Mouse (Mus musculus) kidney, postnatal 0 days (tissue): ENCODE data around the gene Alg5. TPM values are rescaled to one million over a fixed set of nuclear protein-coding genes. Genes with fewer than 3 reads are reported as not detected.

Experiments used
- ATAC-seq: fragments of 200-750 bp; cut with Nextera tagmentation; replicated peaks from 2 replicates; pipeline ENCODE4 v1.8.0; 2017; ENCODE audit warnings: low read depth, moderate number of reproducible peaks, moderate TSS enrichment, moderate library complexity; ENCODE audit not compliant: low FRiP score
- DNase-seq: peaks from one replicate; pipeline ENCODE4 v3.0.0-alpha.2; 2016; ENCODE audit warnings: low spot score
- H3K27ac ChIP-seq: fragments of 300-500 bp; sonication (generic); 2 replicates; pipeline ENCODE4 v1.5.1; 2014; ENCODE audit warnings: mild to moderate bottlenecking
- H3K27me3 ChIP-seq: fragments of 300-500 bp; sonication (generic); 2 replicates; pipeline ENCODE4 v1.6.1; 2014; ENCODE audit warnings: low read length, mixed read lengths; ENCODE audit not compliant: insufficient read depth
- H3K36me3 ChIP-seq: fragments of 300-500 bp; sonication (generic); 2 replicates; pipeline ENCODE4 v1.6.1; 2014; ENCODE audit warnings: low read length, mixed read lengths; ENCODE audit not compliant: insufficient read depth
- H3K4me1 ChIP-seq: fragments of 300-500 bp; sonication (generic); replicated peaks from 2 replicates; pipeline ENCODE4 v1.6.1; 2014; ENCODE audit warnings: antibody characterized with exemption, low read length, mixed read lengths; ENCODE audit not compliant: insufficient read depth
- H3K4me2 ChIP-seq: fragments of 300-500 bp; sonication (generic); 2 replicates; pipeline ENCODE4 v1.6.1; 2014; ENCODE audit warnings: mild to moderate bottlenecking, low read length, moderate library complexity, mixed read lengths
- H3K4me3 ChIP-seq: fragments of 300-500 bp; sonication (generic); replicated peaks from 2 replicates; pipeline ENCODE4 v1.5.1; 2014; ENCODE audit warnings: low read depth, low read length
- H3K9ac ChIP-seq: fragments of 300-500 bp; sonication (generic); 2 replicates; pipeline ENCODE4 v1.6.1; 2014; ENCODE audit warnings: low read depth, low read length
- H3K9me3 ChIP-seq: fragments of 300-500 bp; sonication (generic); replicated peaks from 2 replicates; pipeline ENCODE4 v1.6.1; 2016; ENCODE audit warnings: low read length, inconsistent platforms, mixed read lengths
- CTCF ChIP-seq: IDR thresholded peaks from 2 replicates; pipeline ENCODE4 v1.5.1; 2016; ENCODE audit warnings: antibody characterized with exemption, low read depth, mild to moderate bottlenecking, moderate library complexity
- WGBS: fragments of 180-500 bp; shearing (Covaris S2); extraction: QIAGEN DNeasy Blood & Tissue Kit; methylation state at CpG from one replicate; pipeline ENCODE4 v1.1.7; 2014; 5-methylcytosine and 5-hydroxymethylcytosine counted together
- polyA plus RNA-seq: library from polyadenylated mRNA; unstranded; fragments of >200 nt; fragmentation: Nextera tagmentation; extraction: Ambion mirVana; gene quantifications from 2 replicates; pipeline ENCODE4 v1.2.1, GENCODE M21; 2015

The Alg5 gene
- polyA plus RNA-seq, 1 experiment from 2014 or later, result 80.1 TPM

- H3K9me3 ChIP-seq, result no peaks in the 10 kb centered on the region
- no peak overlapping the region for H3K9ac ChIP-seq
- ATAC-seq (no peak), DNase-seq (no peak)
- 77% methylated on average over 14 of the region's 14 CpGs for WGBS
- no peaks in the 10 kb centered on the region for H3K4me1 ChIP-seq
- H3K4me2 ChIP-seq, result no peak overlapping the region
- no peak overlapping the region for H3K27ac ChIP-seq
- no peak overlapping the region for H3K4me3 ChIP-seq
- no peaks in the 10 kb centered on the region for H3K36me3 ChIP-seq
- no peak for TF ChIP-seq CTCF
- H3K27me3 ChIP-seq, result no peaks in the 10 kb centered on the region
These were observed 30.7 kb downstream of the Alg5 start for GRCm38 (mm10) chr3:54766034-54766433.

- ATAC-seq (no peak), DNase-seq (no peak)
- Histone ChIP-seq H3K9ac (no peak overlapping the region), H3K4me2 (no peak overlapping the region), H3K27me3 (no peaks in the 10 kb centered on the region), H3K9me3 (no peaks in the 10 kb centered on the region), H3K4me1 (no peaks in the 10 kb centered on the region), H3K27ac (no peak overlapping the region), H3K36me3 (no peaks in the 10 kb centered on the region), H3K4me3 (no peak overlapping the region)
- 68% methylated on average over 5 of the region's 5 CpGs for WGBS
- no peak for TF ChIP-seq CTCF
These were observed 31.5 kb downstream of the Alg5 start for GRCm38 (mm10) chr3:54766811-54767210.

- no peaks in the 10 kb centered on the region for H3K9me3 ChIP-seq
- 84% methylated on average over 8 of the region's 8 CpGs for WGBS
- H3K4me3 ChIP-seq, result no peak overlapping the region
- H3K36me3 ChIP-seq, result no peaks in the 10 kb centered on the region
- no peak overlapping the region for H3K4me2 ChIP-seq
- no peak for DNase-seq
- no peak overlapping the region for H3K27ac ChIP-seq
- H3K9ac ChIP-seq, result no peak overlapping the region
- ATAC-seq, result no peak
- TF ChIP-seq CTCF, result no peak
- H3K27me3 ChIP-seq, result no peaks in the 10 kb centered on the region
- H3K4me1 ChIP-seq, result no peaks in the 10 kb centered on the region
These were observed 33.3 kb downstream of the Alg5 start for GRCm38 (mm10) chr3:54768592-54768991.

- H3K4me3 ChIP-seq, result no peak overlapping the region
- no peak for ATAC-seq
These were observed 34.3 kb downstream of the Alg5 start for GRCm38 (mm10) chr3:54769349-54770275.

GRCm38 (mm10) chr3:54773613-54774012, 38.3 kb downstream of the Alg5 start:
- H3K27me3 ChIP-seq, result no peaks in the 10 kb centered on the region
- no peak for DNase-seq
- no peaks in the 10 kb centered on the region for H3K9me3 ChIP-seq
- H3K4me2 ChIP-seq, result no peak overlapping the region
- no peak overlapping the region for H3K9ac ChIP-seq
- no peak for ATAC-seq
- 91% methylated on average over 6 of the region's 6 CpGs for WGBS
- no peaks in the 10 kb centered on the region for H3K4me1 ChIP-seq
- no peak overlapping the region for H3K4me3 ChIP-seq
- TF ChIP-seq CTCF, result peak; percentile 17; the same call in 1 of the 2 replicates
- no peak overlapping the region for H3K27ac ChIP-seq
- H3K36me3 ChIP-seq, result no peaks in the 10 kb centered on the region

More at GRCm38 (mm10) chr3:54769349-54770275, 34.3 kb downstream of the Alg5 start:
- Histone ChIP-seq H3K4me1 (no peaks in the 10 kb centered on the region), H3K9me3 (no peaks in the 10 kb centered on the region), H3K36me3 (no peaks in the 10 kb centered on the region), H3K4me2 (no peak overlapping the region), H3K27me3 (no peaks in the 10 kb centered on the region), H3K9ac (no peak overlapping the region), H3K27ac (no peak overlapping the region)
- WGBS, result 75% methylated on average over 17 of the region's 17 CpGs
- DNase-seq, result no peak
- no peak for TF ChIP-seq CTCF

GRCm38 (mm10) chr3:54775989-54776631, 40.8 kb downstream of the Alg5 start:
- DNase-seq (no peak), ATAC-seq (no peak)
- WGBS, result 66% methylated on average over 7 of the region's 7 CpGs
- H3K27ac ChIP-seq, result no peak overlapping the region
- no peaks in the 10 kb centered on the region for H3K27me3 ChIP-seq
- H3K9ac ChIP-seq, result no peak overlapping the region
- no peak overlapping the region for H3K4me2 ChIP-seq
- H3K9me3 ChIP-seq, result no peaks in the 10 kb centered on the region
- TF ChIP-seq CTCF, result no peak
- no peak overlapping the region for H3K4me3 ChIP-seq
- no peaks in the 10 kb centered on the region for H3K4me1 ChIP-seq
- H3K36me3 ChIP-seq, result no peaks in the 10 kb centered on the region
